Mouse (Mus musculus): ENCODE data around the gene Arhgap27.

- TF ChIP-seq CHD2 (IDR thresholded peaks at IDR 0.05; ENCODE audit: low read depth, low read length), result no peak
- no peak for TF ChIP-seq ZC3H11A (IDR thresholded peaks at IDR 0.05; ENCODE audit: borderline replicate concordance, low read depth, low read length)
- TF ChIP-seq ZNF384 (IDR thresholded peaks at IDR 0.05; ENCODE audit: low read depth, low read length), result no peak
- TF ChIP-seq HCFC1 (IDR thresholded peaks at IDR 0.05; ENCODE audit: borderline replicate concordance, insufficient read depth, low read length), result no peak
Measured at GRCm38 (mm10) chr11:103356032-103356571, 7.4 kb downstream of the Arhgap27 start.
